Mouse (Mus musculus): ENCODE results near the gene Garnl3. TPM values are rescaled to one million over a fixed set of nuclear protein-coding genes. Genes with fewer than 3 reads are reported as not detected.
A peak's percentile ranks its signal among the peaks of the same experiment; 100 is the strongest.

Gene Garnl3
- polyA plus RNA-seq, 1 experiment from 2014 or later: 2.1 TPM

- Histone ChIP-seq H3K27ac (no peak overlapping the region), H3K4me3 (no peak overlapping the region), H3K4me2 (no peak overlapping the region), H3K9ac (no peak overlapping the region), H3K36me3 (no peaks in the 10 kb centered on the region), H3K9me3 (replicated peaks) (no peaks in the 10 kb centered on the region), H3K4me1 (no peaks in the 10 kb centered on the region), H3K27me3 (replicated peaks) (no peaks in the 10 kb centered on the region)
- WGBS (ENCODE audit: insufficient replicate concordance): 72% methylated on average over 2 of the region's 2 CpGs
- ATAC-seq: no peak
These were observed 11.8 kb upstream of the Garnl3 start for GRCm38 (mm10) chr2:33143292-33143691.

- no peak overlapping the region for H3K27ac ChIP-seq
These were observed 7.0 kb upstream of the Garnl3 start for GRCm38 (mm10) chr2:33138491-33138890.

GRCm38 (mm10) chr2:33137731-33138130, 6.3 kb upstream of the Garnl3 start:
- Histone ChIP-seq H3K4me2 (no peak overlapping the region), H3K36me3 (no peaks in the 10 kb centered on the region), H3K9me3 (replicated peaks) (no peaks in the 10 kb centered on the region), H3K27me3 (replicated peaks) (peaks cover 11% of the 10 kb centered on the region), H3K9ac (no peak overlapping the region), H3K4me3 (no peak overlapping the region), H3K4me1 (no peaks in the 10 kb centered on the region), H3K27ac (no peak overlapping the region)
- no peak for ATAC-seq
- 69% methylated on average over 4 of the region's 4 CpGs for WGBS (ENCODE audit: insufficient replicate concordance)

More at GRCm38 (mm10) chr2:33138491-33138890, 7.0 kb upstream of the Garnl3 start:
- ATAC-seq: no peak
- Histone ChIP-seq H3K4me2 (no peak overlapping the region), H3K4me1 (no peaks in the 10 kb centered on the region), H3K36me3 (no peaks in the 10 kb centered on the region), H3K9me3 (replicated peaks) (no peaks in the 10 kb centered on the region), H3K27me3 (replicated peaks) (peaks cover 6% of the 10 kb centered on the region), H3K9ac (no peak overlapping the region), H3K4me3 (no peak overlapping the region)
- WGBS (ENCODE audit: insufficient replicate concordance): 42% methylated on average over 2 of the region's 2 CpGs

GRCm38 (mm10) chr2:33137244-33137643, 5.8 kb upstream of the Garnl3 start:
- WGBS (ENCODE audit: insufficient replicate concordance): 81% methylated on average over 9 of the region's 9 CpGs
- H3K4me3 ChIP-seq: no peak overlapping the region
- H3K36me3 ChIP-seq: no peaks in the 10 kb centered on the region
- peaks cover under 1% of the 10 kb centered on the region; the same call in 1 of the 2 replicates for H3K4me1 ChIP-seq
- H3K9ac ChIP-seq: no peak overlapping the region
- no peak for ATAC-seq
- peaks cover 16% of the 10 kb centered on the region for H3K27me3 ChIP-seq (replicated peaks)
- H3K27ac ChIP-seq: no peak overlapping the region
- H3K4me2 ChIP-seq: no peak overlapping the region
- H3K9me3 ChIP-seq (replicated peaks): no peaks in the 10 kb centered on the region

- Histone ChIP-seq H3K9me3 (replicated peaks) (no peaks in the 10 kb centered on the region), H3K4me1 (peaks cover 9% of the 10 kb centered on the region), H3K4me3 (no peak overlapping the region), H3K27ac (no peak overlapping the region), H3K4me2 (no peak overlapping the region), H3K9ac (no peak overlapping the region), H3K27me3 (replicated peaks) (peaks cover 25% of the 10 kb centered on the region), H3K36me3 (no peaks in the 10 kb centered on the region)
- ATAC-seq: no peak
- WGBS (ENCODE audit: insufficient replicate concordance): 72% methylated on average over 6 of the region's 6 CpGs
These were observed 4.9 kb upstream of the Garnl3 start for GRCm38 (mm10) chr2:33136366-33136765.

GRCm38 (mm10) chr2:33134766-33135490, 3.5 kb upstream of the Garnl3 start:
- Histone ChIP-seq H3K27ac (no peak overlapping the region), H3K4me1 (peaks cover 23% of the 10 kb centered on the region)
- ATAC-seq: no peak

GRCm38 (mm10) chr2:33132306-33132705, 852 bp upstream of the Garnl3 start:
- Histone ChIP-seq H3K36me3 (no peaks in the 10 kb centered on the region), H3K9ac (no peak overlapping the region), H3K27me3 (replicated peaks) (peaks cover 46% of the 10 kb centered on the region), H3K9me3 (replicated peaks) (no peaks in the 10 kb centered on the region), H3K27ac (no peak overlapping the region), H3K4me1 (peaks cover 29% of the 10 kb centered on the region), H3K4me2 (no peak overlapping the region), H3K4me3 (no peak overlapping the region)
- 10% methylated on average over 7 of the region's 7 CpGs for WGBS (ENCODE audit: insufficient replicate concordance)
- ATAC-seq: no peak

More at GRCm38 (mm10) chr2:33134766-33135490, 3.5 kb upstream of the Garnl3 start:
- Histone ChIP-seq H3K9ac (no peak overlapping the region), H3K9me3 (replicated peaks) (no peaks in the 10 kb centered on the region), H3K27me3 (replicated peaks) (peaks cover 31% of the 10 kb centered on the region), H3K4me3 (no peak overlapping the region), H3K4me2 (no peak overlapping the region), H3K36me3 (no peaks in the 10 kb centered on the region)
- 59% methylated on average over 7 of the region's 7 CpGs for WGBS (ENCODE audit: insufficient replicate concordance)

- peak; percentile 91 for ATAC-seq
- peak overlapping the region; percentile 36 for H3K27ac ChIP-seq
- H3K36me3 ChIP-seq: no peaks in the 10 kb centered on the region
- H3K4me3 ChIP-seq: peak overlapping the region; percentile 68
- peak overlapping the region; percentile 66 for H3K9ac ChIP-seq
- no peaks in the 10 kb centered on the region for H3K9me3 ChIP-seq (replicated peaks)
- H3K27me3 ChIP-seq (replicated peaks): peaks cover 55% of the 10 kb centered on the region
- H3K4me1 ChIP-seq: peaks cover 29% of the 10 kb centered on the region
- peak overlapping the region; percentile 98 for H3K4me2 ChIP-seq
- WGBS (ENCODE audit: insufficient replicate concordance): under 1% methylated on average over 53 of the region's 55 CpGs
These were observed 649 bp downstream of the Garnl3 start for GRCm38 (mm10) chr2:33130526-33131483.

GRCm38 (mm10) chr2:33130141-33130525, 1.3 kb downstream of the Garnl3 start:
- Histone ChIP-seq H3K27ac (no peak overlapping the region), H3K9me3 (replicated peaks) (no peaks in the 10 kb centered on the region), H3K27me3 (replicated peaks) (peaks cover 55% of the 10 kb centered on the region), H3K9ac (peak overlapping the region; percentile 66), H3K36me3 (no peaks in the 10 kb centered on the region), H3K4me3 (peak overlapping the region; percentile 68), H3K4me1 (peaks cover 29% of the 10 kb centered on the region), H3K4me2 (peak overlapping the region; percentile 98)
- no peak; the same call in 1 of the 2 replicates for ATAC-seq
- WGBS (ENCODE audit: insufficient replicate concordance): 0% methylated on average over 33 of the region's 33 CpGs

GRCm38 (mm10) chr2:33129696-33130095, 1.8 kb downstream of the Garnl3 start:
- peaks cover 29% of the 10 kb centered on the region for H3K4me1 ChIP-seq
- no peaks in the 10 kb centered on the region for H3K9me3 ChIP-seq (replicated peaks)
- no peaks in the 10 kb centered on the region for H3K36me3 ChIP-seq
- peak overlapping the region; percentile 68 for H3K4me3 ChIP-seq
- no peak overlapping the region for H3K27ac ChIP-seq
- no peak for ATAC-seq
- H3K9ac ChIP-seq: peak overlapping the region; percentile 66
- H3K4me2 ChIP-seq: peak overlapping the region; percentile 98
- peaks cover 55% of the 10 kb centered on the region for H3K27me3 ChIP-seq (replicated peaks)
- 6% methylated on average over 10 of the region's 10 CpGs for WGBS (ENCODE audit: insufficient replicate concordance)

GRCm38 (mm10) chr2:33129005-33129404, 2.4 kb downstream of the Garnl3 start:
- peaks cover 53% of the 10 kb centered on the region for H3K27me3 ChIP-seq (replicated peaks)
- ATAC-seq: no peak
- no peaks in the 10 kb centered on the region for H3K36me3 ChIP-seq
- no peak overlapping the region for H3K4me3 ChIP-seq
- no peak overlapping the region for H3K9ac ChIP-seq
- 56% methylated on average over 2 of the region's 2 CpGs for WGBS (ENCODE audit: insufficient replicate concordance)
- peaks cover 29% of the 10 kb centered on the region for H3K4me1 ChIP-seq
- H3K27ac ChIP-seq: no peak overlapping the region
- no peak overlapping the region for H3K4me2 ChIP-seq
- H3K9me3 ChIP-seq (replicated peaks): no peaks in the 10 kb centered on the region

GRCm38 (mm10) chr2:33127271-33127670, 4.2 kb downstream of the Garnl3 start:
- H3K36me3 ChIP-seq: no peaks in the 10 kb centered on the region
- H3K4me2 ChIP-seq: no peak overlapping the region
- H3K4me3 ChIP-seq: no peak overlapping the region
- no peaks in the 10 kb centered on the region for H3K9me3 ChIP-seq (replicated peaks)
- WGBS (ENCODE audit: insufficient replicate concordance): 55% methylated on average over 2 of the region's 2 CpGs
- peaks cover 29% of the 10 kb centered on the region for H3K4me1 ChIP-seq
- ATAC-seq: no peak
- H3K9ac ChIP-seq: no peak overlapping the region
- H3K27me3 ChIP-seq (replicated peaks): peaks cover 39% of the 10 kb centered on the region
- H3K27ac ChIP-seq: no peak overlapping the region
